Mouse (Mus musculus): Measurements from ENCODE around the gene Get4. TPM values are rescaled to one million over a fixed set of nuclear protein-coding genes. Genes with fewer than 3 reads are reported as not detected.
A peak's percentile ranks its signal among the peaks of the same experiment; 100 is the strongest.

Gene Get4
- total and polyA plus RNA-seq, 3 experiments = 91.4 to 140 (median 96.4) TPM

DNA sequence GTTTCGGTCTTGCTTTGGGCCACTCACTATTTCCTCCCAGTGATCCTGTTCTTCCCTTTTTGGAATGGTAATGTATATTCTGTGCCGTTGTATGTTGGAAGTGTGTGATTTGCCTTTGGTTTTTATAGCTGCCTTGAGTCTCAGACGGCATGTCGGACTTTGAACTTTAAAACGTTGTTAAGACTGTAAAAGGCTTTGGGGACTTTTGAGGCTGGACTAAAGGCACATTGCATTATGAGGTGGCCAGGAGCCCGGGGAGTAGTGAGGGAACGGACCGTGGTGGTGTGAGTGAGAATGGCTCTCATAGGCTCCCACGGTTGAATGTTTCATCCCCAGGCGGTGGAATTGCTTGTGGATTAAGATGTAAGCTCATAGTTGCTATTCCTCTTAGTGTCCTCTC is 45.0 kb downstream of the Get4 start:
- Histone ChIP-seq H3K27me3 (replicated peaks) (no peaks in the 10 kb centered on the region), H3K4me3 (replicated peaks in 1 of 3; ENCODE audit: low read depth in 2 of 3, low read length in 2 of 3, poor library complexity in 1 of 3) (no peak overlapping the region), H3K79me2 (replicated peaks; ENCODE audit: control insufficient read depth, extremely low read depth, insufficient read depth, poor library complexity, severe bottlenecking) (no peaks in the 10 kb centered on the region), H3K9ac (ENCODE audit: insufficient read depth, low read depth) (no peak overlapping the region), H3K4me1 (ENCODE audit: control insufficient read depth in 1 of 2, insufficient read depth in 2 of 2) (peaks cover 40 to 88% of the 10 kb centered on the region in 2 experiments), H3K9me3 (replicated peaks; ENCODE audit: low read length) (peaks cover 48% of the 10 kb centered on the region), H3K27ac (ENCODE audit: insufficient read depth, low read depth) (peak overlapping the region; percentile 100; the same call in 1 of the 2 replicates), H3K4me2 (ENCODE audit: insufficient read depth, low read depth, poor library complexity, severe bottlenecking) (no peak overlapping the region), H3K36me3 (replicated peaks in 1 of 2; ENCODE audit: control insufficient read depth in 1 of 2, insufficient read depth in 1 of 2, low read length in 1 of 2) (peaks cover 30 to 68% of the 10 kb centered on the region in 2 experiments)
- TF ChIP-seq TCF12 (IDR thresholded peaks at IDR 0.05; ENCODE audit: low read depth, low read length) = no peak
- no peak for TF ChIP-seq MXI1 (IDR thresholded peaks at IDR 0.05; ENCODE audit: low read depth, low read length)
- no peak for TF ChIP-seq POLR2A (IDR thresholded peaks at IDR 0.05; ENCODE audit: low read depth, low read length)
- TF ChIP-seq HCFC1 (IDR thresholded peaks at IDR 0.05; ENCODE audit: low read depth, low read length) = no peak
- TF ChIP-seq SMC3 (IDR thresholded peaks at IDR 0.05; ENCODE audit: low read depth, low read length) = no peak
- no peak for TF ChIP-seq CTCF (conservative IDR thresholded peaks at IDR 0.05 in 1 of 2, IDR thresholded peaks at IDR 0.05 in 1 of 2; ENCODE audit: low read depth in 2 of 2, low read length in 2 of 2)
- no peak for TF ChIP-seq NRF1 (IDR thresholded peaks at IDR 0.05; ENCODE audit: low read depth, low read length)
- no peak for TF ChIP-seq ETS1 (conservative IDR thresholded peaks at IDR 0.05; ENCODE audit: low read depth, low read length)
- no peak for TF ChIP-seq CHD1 (IDR thresholded peaks at IDR 0.05; ENCODE audit: low read depth, low read length)
- TF ChIP-seq IRF4 (IDR thresholded peaks at IDR 0.05; ENCODE audit: low read depth, low read length) = no peak
- no peak for TF ChIP-seq MEF2A (IDR thresholded peaks at IDR 0.05; ENCODE audit: borderline replicate concordance, low read depth, low read length)
- TF ChIP-seq USF1 (IDR thresholded peaks at IDR 0.05; ENCODE audit: low read depth, low read length) = no peak
- TF ChIP-seq BHLHE40 (IDR thresholded peaks at IDR 0.05; ENCODE audit: low read depth, low read length) = no peak
- TF ChIP-seq USF2 (conservative IDR thresholded peaks at IDR 0.05; ENCODE audit: low read depth, low read length) = no peak
- TF ChIP-seq UBTF (IDR thresholded peaks at IDR 0.05; ENCODE audit: low read depth, low read length) = no peak
- DNase-seq (ENCODE audit: extremely low read depth) = no peak
- in situ Hi-C loops (cut with MboI; ENCODE audit: low pct_ligation_motif_present, low pct_unique_long_range_greater_than_20kb, low sequenced_read_pairs) = no loop called here
- dilution Hi-C loops (cut with MboI; ENCODE audit: extremely low pct_ligation_motif_present, extremely low pct_unique_long_range_greater_than_20kb, low sequenced_read_pairs) = no loop called here

DNA sequence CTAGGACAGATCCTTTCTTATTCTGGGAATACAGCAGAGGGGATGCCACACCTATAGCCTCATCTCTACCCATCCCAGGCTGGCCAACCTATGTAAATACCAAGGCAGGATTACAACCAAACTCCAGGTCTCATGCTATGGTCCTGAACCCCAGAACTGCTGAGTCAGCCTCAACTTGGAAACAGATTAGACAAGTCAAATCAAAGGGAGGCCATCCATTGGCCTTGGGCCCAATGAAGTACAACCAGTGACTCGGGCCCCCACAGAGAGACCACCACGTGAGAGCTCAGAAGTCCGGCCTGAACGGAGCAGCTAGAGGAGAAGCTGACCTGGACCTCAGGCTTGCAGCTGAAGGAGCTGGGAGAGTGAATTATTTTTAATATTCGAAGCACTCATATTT is 45.6 kb downstream of the Get4 start:
- no peaks in the 10 kb centered on the region for H3K79me2 ChIP-seq (replicated peaks; ENCODE audit: control insufficient read depth, extremely low read depth, insufficient read depth, poor library complexity, severe bottlenecking)
- in situ Hi-C loops (cut with MboI; ENCODE audit: low pct_ligation_motif_present, low pct_unique_long_range_greater_than_20kb, low sequenced_read_pairs) = no loop called here
- peaks cover 41% of the 10 kb centered on the region for H3K9me3 ChIP-seq (replicated peaks; ENCODE audit: low read length)
- peak overlapping the region; percentile 36 for H3K9ac ChIP-seq (ENCODE audit: insufficient read depth, low read depth)
- TF ChIP-seq NELFE (IDR thresholded peaks at IDR 0.05; ENCODE audit: low read depth, low read length) (no peak), UBTF (IDR thresholded peaks at IDR 0.05; ENCODE audit: low read depth, low read length) (no peak), SIN3A (IDR thresholded peaks at IDR 0.05; ENCODE audit: low read length) (no peak), POLR2AphosphoS2 (IDR thresholded peaks at IDR 0.05; ENCODE audit: low read depth, low read length) (0 out of 2 replicates have a peak, but pooled peaks have one; percentile 1), CTCF (conservative IDR thresholded peaks at IDR 0.05 in 1 of 2, IDR thresholded peaks at IDR 0.05 in 1 of 2; ENCODE audit: low read depth in 2 of 2, low read length in 2 of 2) (no peak), SMC3 (IDR thresholded peaks at IDR 0.05; ENCODE audit: low read depth, low read length) (no peak), ZNF384 (IDR thresholded peaks at IDR 0.05; ENCODE audit: low read depth, low read length) (no peak), MAFK (IDR thresholded peaks at IDR 0.05; ENCODE audit: insufficient replicate concordance, low read length) (peak; percentile 96), KAT2A (IDR thresholded peaks at IDR 0.05; ENCODE audit: insufficient replicate concordance, low read length) (no peak), CHD2 (IDR thresholded peaks at IDR 0.05; ENCODE audit: low read length) (no peak), RCOR1 (conservative IDR thresholded peaks at IDR 0.05; ENCODE audit: low read depth, low read length) (no peak)
- peak overlapping the region; percentile 100 for H3K27ac ChIP-seq (ENCODE audit: insufficient read depth, low read depth)
- H3K27me3 ChIP-seq (replicated peaks) = no peaks in the 10 kb centered on the region
- dilution Hi-C loops (cut with MboI; ENCODE audit: extremely low pct_ligation_motif_present, extremely low pct_unique_long_range_greater_than_20kb, low sequenced_read_pairs) = no loop called here
- peaks cover 47 to 89% of the 10 kb centered on the region in 2 experiments for H3K4me1 ChIP-seq (ENCODE audit: control insufficient read depth in 1 of 2, insufficient read depth in 2 of 2)
- peaks cover 24 to 64% of the 10 kb centered on the region in 2 experiments for H3K36me3 ChIP-seq (replicated peaks in 1 of 2; ENCODE audit: control insufficient read depth in 1 of 2, insufficient read depth in 1 of 2, low read length in 1 of 2)
- peak overlapping the region; percentile 44; the same call in 1 of the 2 replicates for H3K4me2 ChIP-seq (ENCODE audit: insufficient read depth, low read depth, poor library complexity, severe bottlenecking)
- no peak for DNase-seq (ENCODE audit: extremely low read depth)
- H3K4me3 ChIP-seq (replicated peaks in 1 of 3; ENCODE audit: low read depth in 2 of 3, low read length in 2 of 3, poor library complexity in 1 of 3) = peak overlapping the region in 1 of 3 experiments; percentile 2
